Mouse (Mus musculus): ENCODE results near the gene Nkain2.

DNA sequence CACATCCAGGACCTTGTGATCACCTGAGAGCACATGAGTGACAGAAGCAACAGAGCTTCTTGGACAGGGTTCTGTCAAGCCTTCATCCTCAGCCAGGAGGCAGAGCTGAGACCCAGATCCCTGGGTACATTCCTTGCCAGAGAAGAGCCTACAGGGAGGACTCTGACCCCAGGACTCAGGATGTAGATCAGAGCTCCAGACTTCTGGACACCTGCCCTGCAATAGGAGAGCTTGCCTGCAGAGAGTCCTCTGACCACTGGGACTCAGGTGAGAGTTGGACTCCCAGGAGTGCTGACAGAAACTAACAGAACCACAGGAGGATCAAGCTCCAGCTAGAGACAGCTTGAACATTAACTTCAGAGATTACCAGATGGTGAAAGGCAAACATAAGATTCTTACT is 1162.2 kb downstream of the Nkain2 start:
- TF ChIP-seq CTCF (IDR thresholded peaks at IDR 0.05; ENCODE audit: extremely low read depth, insufficient read depth, low read length) (no peak), POLR2A (IDR thresholded peaks at IDR 0.05; ENCODE audit: extremely low read depth, insufficient read depth, low read length) (no peak)

Data from cortical plate, adult 2 months (tissue).